Mouse (Mus musculus): Measurements from ENCODE around the gene Snai3. TPM values are rescaled to one million over a fixed set of nuclear protein-coding genes. Genes with fewer than 3 reads are reported as not detected.

The Snai3 gene
- polyA plus RNA-seq, 1 experiment from 2014 or later: not detected

GRCm38 (mm10) chr8:122430058-122430636 is 30.4 kb downstream of the Snai3 start:
- no peak overlapping the region for H3K27ac ChIP-seq (ENCODE audit: low read depth, low read length)
- no peaks in the 10 kb centered on the region for H3K27me3 ChIP-seq (replicated peaks; ENCODE audit: control insufficient read depth, insufficient read depth, low read length)
- H3K36me3 ChIP-seq (ENCODE audit: control insufficient read depth, insufficient read depth, low read length): peaks cover 17% of the 10 kb centered on the region
- WGBS: 86% methylated on average over 10 of the region's 10 CpGs
- no peak for DNase-seq (ENCODE audit: low spot score)
- H3K4me2 ChIP-seq (ENCODE audit: low read length): no peak overlapping the region
- H3K4me3 ChIP-seq (ENCODE audit: low read depth, low read length): no peak overlapping the region
- H3K4me1 ChIP-seq (ENCODE audit: control insufficient read depth, insufficient read depth, low read length): peaks cover 4% of the 10 kb centered on the region; the same call in 1 of the 2 replicates
- no peaks in the 10 kb centered on the region for H3K9me3 ChIP-seq (replicated peaks; ENCODE audit: control insufficient read depth, low read length)
- no peak for ATAC-seq
- no peak overlapping the region for H3K9ac ChIP-seq (ENCODE audit: low read length)

- Histone ChIP-seq H3K27ac (ENCODE audit: low read depth, low read length) (no peak overlapping the region), H3K4me1 (ENCODE audit: control insufficient read depth, insufficient read depth, low read length) (peaks cover 4% of the 10 kb centered on the region; the same call in 1 of the 2 replicates), H3K9me3 (replicated peaks; ENCODE audit: control insufficient read depth, low read length) (no peaks in the 10 kb centered on the region), H3K36me3 (ENCODE audit: control insufficient read depth, insufficient read depth, low read length) (no peaks in the 10 kb centered on the region), H3K4me2 (ENCODE audit: low read length) (no peak overlapping the region), H3K27me3 (replicated peaks; ENCODE audit: control insufficient read depth, insufficient read depth, low read length) (no peaks in the 10 kb centered on the region), H3K4me3 (ENCODE audit: low read depth, low read length) (no peak overlapping the region), H3K9ac (ENCODE audit: low read length) (no peak overlapping the region)
- 90% methylated on average over 9 of the region's 9 CpGs for WGBS
- ATAC-seq (no peak), DNase-seq (ENCODE audit: low spot score) (no peak)
These were observed 32.4 kb downstream of the Snai3 start for GRCm38 (mm10) chr8:122428163-122428562.

- Histone ChIP-seq H3K4me1 (ENCODE audit: control insufficient read depth, insufficient read depth, low read length) (no peaks in the 10 kb centered on the region; the same call in 1 of the 2 replicates), H3K4me2 (ENCODE audit: low read length) (no peak overlapping the region), H3K27me3 (replicated peaks; ENCODE audit: control insufficient read depth, insufficient read depth, low read length) (no peaks in the 10 kb centered on the region), H3K27ac (ENCODE audit: low read depth, low read length) (no peak overlapping the region), H3K4me3 (ENCODE audit: low read depth, low read length) (no peak overlapping the region), H3K9me3 (replicated peaks; ENCODE audit: control insufficient read depth, low read length) (no peaks in the 10 kb centered on the region), H3K9ac (ENCODE audit: low read length) (no peak overlapping the region), H3K36me3 (ENCODE audit: control insufficient read depth, insufficient read depth, low read length) (no peaks in the 10 kb centered on the region)
- no peak for DNase-seq (ENCODE audit: low spot score)
- WGBS: 93% methylated on average over 7 of the region's 7 CpGs
- ATAC-seq: no peak
These were observed 32.9 kb downstream of the Snai3 start for GRCm38 (mm10) chr8:122427607-122428006.

GRCm38 (mm10) chr8:122426145-122426544 is 34.4 kb downstream of the Snai3 start:
- no peaks in the 10 kb centered on the region for H3K4me1 ChIP-seq (ENCODE audit: control insufficient read depth, insufficient read depth, low read length)
- no peak overlapping the region for H3K9ac ChIP-seq (ENCODE audit: low read length)
- ATAC-seq: no peak
- H3K27me3 ChIP-seq (replicated peaks; ENCODE audit: control insufficient read depth, insufficient read depth, low read length): no peaks in the 10 kb centered on the region
- no peaks in the 10 kb centered on the region for H3K36me3 ChIP-seq (ENCODE audit: control insufficient read depth, insufficient read depth, low read length)
- no peak overlapping the region for H3K27ac ChIP-seq (ENCODE audit: low read depth, low read length)
- DNase-seq (ENCODE audit: low spot score): no peak
- 79% methylated on average over 9 of the region's 9 CpGs for WGBS
- H3K4me3 ChIP-seq (ENCODE audit: low read depth, low read length): no peak overlapping the region
- no peak overlapping the region for H3K4me2 ChIP-seq (ENCODE audit: low read length)
- H3K9me3 ChIP-seq (replicated peaks; ENCODE audit: control insufficient read depth, low read length): no peaks in the 10 kb centered on the region

- 57% methylated on average over 5 of the region's 5 CpGs for WGBS
- Histone ChIP-seq H3K27me3 (replicated peaks; ENCODE audit: control insufficient read depth, insufficient read depth, low read length) (no peaks in the 10 kb centered on the region), H3K9me3 (replicated peaks; ENCODE audit: control insufficient read depth, low read length) (no peaks in the 10 kb centered on the region), H3K9ac (ENCODE audit: low read length) (no peak overlapping the region), H3K4me1 (ENCODE audit: control insufficient read depth, insufficient read depth, low read length) (no peaks in the 10 kb centered on the region), H3K4me3 (ENCODE audit: low read depth, low read length) (no peak overlapping the region), H3K36me3 (ENCODE audit: control insufficient read depth, insufficient read depth, low read length) (peaks cover 9% of the 10 kb centered on the region; the same call in 1 of the 2 replicates), H3K4me2 (ENCODE audit: low read length) (no peak overlapping the region), H3K27ac (ENCODE audit: low read depth, low read length) (no peak overlapping the region)
- peak; percentile 6 for DNase-seq (ENCODE audit: low spot score)
- ATAC-seq: no peak
These were observed 36.9 kb downstream of the Snai3 start for GRCm38 (mm10) chr8:122423659-122424058.

GRCm38 (mm10) chr8:122423217-122423616 is 37.3 kb downstream of the Snai3 start:
- no peak overlapping the region for H3K4me3 ChIP-seq (ENCODE audit: low read depth, low read length)
- no peak for DNase-seq (ENCODE audit: low spot score)
- ATAC-seq: no peak
- H3K27ac ChIP-seq (ENCODE audit: low read depth, low read length): no peak overlapping the region
- no peaks in the 10 kb centered on the region for H3K4me1 ChIP-seq (ENCODE audit: control insufficient read depth, insufficient read depth, low read length)
- no peak overlapping the region for H3K9ac ChIP-seq (ENCODE audit: low read length)
- H3K9me3 ChIP-seq (replicated peaks; ENCODE audit: control insufficient read depth, low read length): no peaks in the 10 kb centered on the region
- no peaks in the 10 kb centered on the region for H3K27me3 ChIP-seq (replicated peaks; ENCODE audit: control insufficient read depth, insufficient read depth, low read length)
- peaks cover 13% of the 10 kb centered on the region for H3K36me3 ChIP-seq (ENCODE audit: control insufficient read depth, insufficient read depth, low read length)
- WGBS: 88% methylated on average over 24 of the region's 24 CpGs
- H3K4me2 ChIP-seq (ENCODE audit: low read length): no peak overlapping the region

- Histone ChIP-seq H3K4me1 (ENCODE audit: control insufficient read depth, insufficient read depth, low read length) (no peaks in the 10 kb centered on the region), H3K4me3 (ENCODE audit: low read depth, low read length) (no peak within 1 kb of the TSS), H3K9ac (ENCODE audit: low read length) (no peak within 1 kb of the TSS), H3K9me3 (replicated peaks; ENCODE audit: control insufficient read depth, low read length) (no peaks in the 10 kb centered on the region), H3K27ac (ENCODE audit: low read depth, low read length) (no peak within 1 kb of the TSS), H3K4me2 (ENCODE audit: low read length) (no peak within 1 kb of the TSS), H3K27me3 (replicated peaks; ENCODE audit: control insufficient read depth, insufficient read depth, low read length) (no peaks in the 10 kb centered on the region), H3K36me3 (ENCODE audit: control insufficient read depth, insufficient read depth, low read length) (peaks cover 28% of the 10 kb centered on the region)
- no peak for ATAC-seq
- no peak for DNase-seq (ENCODE audit: low spot score)
- 85% methylated on average over 14 of the region's 14 CpGs for WGBS
These were observed 39.0 kb downstream of the Snai3 start, which contains the start of gene Il17c for GRCm38 (mm10) chr8:122421376-122422070. Il17c (plus strand) TSS chr8:122422020.

- Histone ChIP-seq H3K4me2 (ENCODE audit: low read length) (no peak overlapping the region), H3K27ac (ENCODE audit: low read depth, low read length) (no peak overlapping the region), H3K9ac (ENCODE audit: low read length) (no peak overlapping the region), H3K9me3 (replicated peaks; ENCODE audit: control insufficient read depth, low read length) (no peaks in the 10 kb centered on the region), H3K36me3 (ENCODE audit: control insufficient read depth, insufficient read depth, low read length) (peaks cover 43% of the 10 kb centered on the region), H3K4me3 (ENCODE audit: low read depth, low read length) (no peak overlapping the region), H3K4me1 (ENCODE audit: control insufficient read depth, insufficient read depth, low read length) (no peaks in the 10 kb centered on the region), H3K27me3 (replicated peaks; ENCODE audit: control insufficient read depth, insufficient read depth, low read length) (no peaks in the 10 kb centered on the region)
- no peak for ATAC-seq
- WGBS: 66% methylated on average over 9 of the region's 9 CpGs
- peak; percentile 26 for DNase-seq (ENCODE audit: low spot score)
These were observed 40.5 kb downstream of the Snai3 start for GRCm38 (mm10) chr8:122419881-122420555.

- H3K36me3 ChIP-seq (ENCODE audit: control insufficient read depth, insufficient read depth, low read length): peaks cover 88% of the 10 kb centered on the region
- H3K4me3 ChIP-seq (ENCODE audit: low read depth, low read length): no peak overlapping the region
- no peaks in the 10 kb centered on the region for H3K9me3 ChIP-seq (replicated peaks; ENCODE audit: control insufficient read depth, low read length)
- DNase-seq (ENCODE audit: low spot score) (no peak), ATAC-seq (no peak)
- no peak overlapping the region for H3K4me2 ChIP-seq (ENCODE audit: low read length)
- no peak overlapping the region for H3K9ac ChIP-seq (ENCODE audit: low read length)
- H3K27me3 ChIP-seq (replicated peaks; ENCODE audit: control insufficient read depth, insufficient read depth, low read length): no peaks in the 10 kb centered on the region
- WGBS: 88% methylated on average over 6 of the region's 6 CpGs
- H3K27ac ChIP-seq (ENCODE audit: low read depth, low read length): no peak overlapping the region
- H3K4me1 ChIP-seq (ENCODE audit: control insufficient read depth, insufficient read depth, low read length): no peaks in the 10 kb centered on the region
These were observed 45.0 kb downstream of the Snai3 start for GRCm38 (mm10) chr8:122415554-122415953.

Data from forebrain, embryonic 14.5 days (tissue).